Mouse (Mus musculus) liver, adult 2 months (tissue): ENCODE measurements around the gene Trim7. TPM values are rescaled to one million over a fixed set of nuclear protein-coding genes. Genes with fewer than 3 reads are reported as not detected.

Experiments
- DNase-seq: peaks from one replicate; pipeline ENCODE4 v3.0.0-alpha.2; 2011; ENCODE audit warnings: low read depth, low spot score; ENCODE audit errors: extremely low read depth
- H3K27ac ChIP-seq: fragments of 200-500 bp; replicated peaks from 2 replicates; pipeline ENCODE4 v1.5.1; 2012; ENCODE audit warnings: low read depth, mild to moderate bottlenecking, control low read depth, inconsistent platforms, low read length; ENCODE audit not compliant: insufficient read depth
- H3K27me3 ChIP-seq: fragments of 200-500 bp; 2 replicates; pipeline ENCODE4 v1.6.1; 2012; ENCODE audit warnings: mild to moderate bottlenecking, moderate library complexity, low read length, inconsistent platforms; ENCODE audit not compliant: control insufficient read depth, insufficient read depth
- H3K36me3 ChIP-seq: fragments of 200-500 bp; 2 replicates; pipeline ENCODE4 v1.6.1; 2012; ENCODE audit warnings: low read length, inconsistent platforms; ENCODE audit not compliant: control insufficient read depth, insufficient read depth
- H3K4me1 ChIP-seq: fragments of 200-500 bp; 2 replicates; pipeline ENCODE4 v1.6.1; 2011; ENCODE audit warnings: low read length; ENCODE audit not compliant: control insufficient read depth, insufficient read depth
- H3K4me3 ChIP-seq: fragments of 200-500 bp; 2 replicates; pipeline ENCODE4 v1.5.1; 2011; ENCODE audit warnings: low read depth, mild to moderate bottlenecking, control low read depth, low read length, moderate library complexity; ENCODE audit not compliant: insufficient read depth
- H3K79me2 ChIP-seq: fragments of 200-500 bp; 2 replicates; pipeline ENCODE4 v1.6.1; 2012; ENCODE audit warnings: inconsistent platforms, mild to moderate bottlenecking, low read length, moderate library complexity; ENCODE audit not compliant: control insufficient read depth, insufficient read depth
- H3K9ac ChIP-seq: fragments of 200-500 bp; 2 replicates; pipeline ENCODE4 v1.6.1; 2012; ENCODE audit warnings: low read depth, mild to moderate bottlenecking, control low read depth, inconsistent platforms, low read length
- CTCF ChIP-seq: fragments of 200-500 bp; IDR thresholded peaks from 2 replicates; pipeline ENCODE4 v1.5.1; 2011; ENCODE audit warnings: low read depth, low read length, control low read depth
- POLR2A ChIP-seq: fragments of 200-500 bp; IDR thresholded peaks from 2 replicates; pipeline ENCODE4 v1.6.1; 2011; ENCODE audit warnings: low read length, control low read depth; ENCODE audit not compliant: insufficient read depth; ENCODE audit errors: extremely low read depth
- WGBS: fragments of 180-500 bp; shearing (Covaris S2); methylation state at CpG from one replicate; pipeline ENCODE4 v1.1.7; 2018; 5-methylcytosine and 5-hydroxymethylcytosine counted together
- polyA plus RNA-seq: library from polyadenylated mRNA; depleted of rRNA; stranded (reverse); fragments of >200 nt; gene quantifications from 2 replicates; pipeline ENCODE4 v1.2.3, GENCODE M21; 2012
- total RNA-seq: library from RNA; depleted of rRNA; stranded (reverse); fragments of >200 nt; gene quantifications from 2 replicates; pipeline ENCODE4 v1.2.3, GENCODE M21; 2014

Gene Trim7
- total and polyA plus RNA-seq, 2 experiments: 11.2 to 16.3 TPM

DNA sequence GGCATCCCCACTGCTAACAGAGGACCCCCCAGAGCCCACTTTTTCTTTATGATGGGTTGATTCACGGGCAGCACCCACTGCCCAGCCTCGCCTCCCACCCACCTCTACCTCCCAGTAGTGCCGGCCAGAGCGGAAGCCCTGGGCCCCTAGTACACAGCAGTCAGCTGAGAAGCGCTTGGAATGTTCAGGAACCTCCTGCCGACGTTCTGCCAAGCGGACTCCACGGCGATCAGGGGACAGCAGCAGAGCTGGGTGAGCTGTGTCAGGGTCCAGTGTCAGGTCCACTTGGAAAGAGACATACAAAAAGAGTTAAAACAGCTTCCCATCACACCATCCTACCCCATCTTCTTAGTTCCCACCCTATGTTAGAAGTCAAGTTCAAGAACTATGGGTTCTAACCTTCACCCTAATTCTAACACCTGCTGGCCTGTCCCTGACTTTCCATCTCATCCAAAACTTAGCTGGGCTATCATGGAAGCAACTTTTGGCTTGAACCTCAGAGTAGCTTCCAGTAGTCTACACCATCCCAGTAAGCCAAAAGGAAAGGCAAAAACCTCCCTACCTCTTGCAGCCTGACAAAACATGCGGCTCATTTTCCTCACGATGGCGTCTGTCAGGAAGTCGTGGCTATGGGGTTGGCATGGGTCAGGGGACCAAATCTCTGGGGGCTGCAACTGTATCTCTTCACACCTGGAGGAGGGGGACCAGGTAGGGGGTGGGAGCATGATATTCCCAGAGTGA, 18.2 kb upstream of the Trim7 start:
- no peak for DNase-seq
- Histone ChIP-seq H3K4me1 (no peaks in the 10 kb centered on the region; the same call in 1 of the 2 replicates), H3K9ac (no peak overlapping the region), H3K79me2 (peaks cover 10% of the 10 kb centered on the region; the same call in 1 of the 2 replicates), H3K27ac (no peak overlapping the region), H3K36me3 (peaks cover 75% of the 10 kb centered on the region), H3K27me3 (no peaks in the 10 kb centered on the region), H3K4me3 (no peak overlapping the region)
- TF ChIP-seq CTCF: no peak
- TF ChIP-seq POLR2A: no peak
- 68% methylated on average over 14 of the region's 14 CpGs for WGBS

DNA sequence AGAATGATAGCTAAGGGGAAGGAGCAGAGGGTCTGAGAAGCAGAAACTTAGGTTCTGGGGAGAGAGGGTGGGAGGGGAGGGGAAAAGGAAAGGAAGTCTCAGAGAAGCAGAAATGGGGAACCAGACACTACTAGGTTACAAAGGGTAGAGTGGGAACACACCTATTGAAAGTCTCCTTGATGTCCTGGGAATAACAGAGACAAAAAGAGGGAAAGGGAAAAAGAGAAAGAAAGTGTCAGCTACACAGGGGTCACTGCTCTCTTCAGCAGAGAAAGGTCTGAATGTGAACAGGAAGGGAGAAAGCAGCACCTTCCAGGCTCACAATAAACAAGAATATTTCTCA, 17.7 kb upstream of the Trim7 start:
- Histone ChIP-seq H3K4me3 (no peak overlapping the region), H3K27ac (no peak overlapping the region), H3K79me2 (peaks cover 7% of the 10 kb centered on the region; the same call in 1 of the 2 replicates), H3K27me3 (no peaks in the 10 kb centered on the region), H3K4me1 (peaks cover 3% of the 10 kb centered on the region), H3K9ac (no peak overlapping the region), H3K36me3 (peaks cover 70% of the 10 kb centered on the region)
- DNase-seq: no peak
- TF ChIP-seq CTCF (no peak), POLR2A (no peak)

DNA sequence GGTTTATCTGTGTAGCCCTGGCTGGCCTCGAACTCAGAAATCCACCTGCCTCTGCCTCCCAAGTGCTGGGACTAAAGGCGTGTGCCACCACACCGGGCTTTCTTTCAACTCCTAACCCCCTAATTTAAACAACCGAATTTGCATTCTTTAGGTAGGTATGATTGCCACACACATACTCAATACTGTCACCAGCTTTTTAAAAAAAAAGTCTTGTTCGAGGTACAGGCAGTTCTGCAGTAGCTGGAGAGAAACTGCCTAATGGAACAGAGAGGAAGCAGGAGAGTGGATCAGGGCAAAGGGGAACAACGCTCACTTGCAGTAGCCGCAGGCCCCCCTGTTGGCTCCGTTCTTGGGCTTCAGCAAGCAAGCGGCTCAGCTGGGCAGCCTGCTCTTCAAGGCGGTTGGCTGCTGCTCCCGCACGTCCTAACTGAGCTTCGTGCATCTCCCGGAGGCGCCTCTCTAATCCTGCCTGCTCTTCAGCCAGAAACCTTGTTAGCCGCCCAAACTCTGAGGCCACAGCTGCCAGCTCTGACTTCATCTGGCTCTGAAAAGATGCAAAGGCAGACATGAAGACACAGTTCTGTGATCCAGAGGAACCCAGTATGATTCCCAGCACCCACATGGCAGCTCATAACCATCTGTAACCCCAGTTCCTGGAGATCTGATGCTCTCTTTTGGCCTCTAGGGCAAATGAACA, 17.1 kb upstream of the Trim7 start:
- H3K9ac ChIP-seq: no peak overlapping the region
- peaks cover 65% of the 10 kb centered on the region for H3K36me3 ChIP-seq
- no peak overlapping the region for H3K27ac ChIP-seq
- TF ChIP-seq POLR2A (no peak), CTCF (no peak)
- H3K4me3 ChIP-seq: no peak overlapping the region
- peaks cover 7% of the 10 kb centered on the region for H3K4me1 ChIP-seq
- 79% methylated on average over 16 of the region's 16 CpGs for WGBS
- no peaks in the 10 kb centered on the region for H3K27me3 ChIP-seq
- H3K79me2 ChIP-seq: peaks cover 6% of the 10 kb centered on the region; the same call in 1 of the 2 replicates
- DNase-seq: no peak

DNA sequence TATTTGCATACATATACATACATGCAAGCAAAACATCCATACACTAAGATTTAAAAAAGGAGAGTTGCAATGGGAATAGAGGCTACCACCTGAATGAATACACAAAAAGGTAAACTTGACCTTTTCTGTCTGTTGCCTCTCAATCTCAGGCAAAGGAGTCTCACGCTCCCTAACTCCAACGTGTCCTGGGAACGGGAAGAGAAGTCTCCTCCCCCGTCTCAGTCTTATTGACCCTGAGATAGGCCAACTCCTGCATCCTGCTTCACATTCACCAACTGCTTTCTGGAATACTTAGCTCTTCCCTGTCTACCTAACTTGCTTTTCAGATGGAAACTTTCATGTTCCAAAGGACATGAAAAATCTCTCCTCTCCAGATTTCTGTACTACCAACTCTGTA, 16.5 kb upstream of the Trim7 start:
- TF ChIP-seq CTCF: no peak
- TF ChIP-seq POLR2A: no peak
- peaks cover 59% of the 10 kb centered on the region for H3K36me3 ChIP-seq
- H3K4me1 ChIP-seq: peaks cover 11% of the 10 kb centered on the region
- no peak for DNase-seq
- WGBS: 55% methylated on average over 4 of the region's 4 CpGs
- H3K27ac ChIP-seq: no peak overlapping the region
- H3K4me3 ChIP-seq: no peak overlapping the region
- H3K79me2 ChIP-seq: peaks cover 6% of the 10 kb centered on the region; the same call in 1 of the 2 replicates
- no peaks in the 10 kb centered on the region for H3K27me3 ChIP-seq
- no peak overlapping the region for H3K9ac ChIP-seq

DNA sequence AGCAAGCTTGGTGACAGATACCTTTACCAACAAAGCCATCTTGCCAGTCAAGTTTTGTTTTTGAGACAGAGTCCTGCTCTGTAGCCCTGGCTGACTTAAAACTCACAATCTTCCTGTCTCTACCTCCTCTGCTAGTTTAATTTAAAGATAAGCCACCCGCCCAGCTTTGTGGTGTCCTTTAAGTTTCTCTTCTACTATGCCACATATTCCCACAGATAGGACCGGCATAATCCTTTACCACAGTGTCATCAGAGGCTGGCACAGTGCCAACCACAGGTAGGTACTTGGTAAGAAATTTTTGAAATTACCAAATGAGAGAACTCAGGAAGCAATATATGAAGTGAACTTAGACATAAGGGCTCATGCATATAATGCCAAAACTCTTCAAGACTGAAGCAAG, 15.8 kb upstream of the Trim7 start:
- no peak for DNase-seq
- Histone ChIP-seq H3K27ac (no peak overlapping the region), H3K9ac (no peak overlapping the region), H3K27me3 (no peaks in the 10 kb centered on the region), H3K79me2 (peaks cover 6% of the 10 kb centered on the region; the same call in 1 of the 2 replicates), H3K4me3 (no peak overlapping the region), H3K36me3 (peaks cover 54% of the 10 kb centered on the region), H3K4me1 (peaks cover 16% of the 10 kb centered on the region)
- TF ChIP-seq POLR2A (no peak), CTCF (no peak)
- 60% methylated on average over 2 of the region's 2 CpGs for WGBS

DNA sequence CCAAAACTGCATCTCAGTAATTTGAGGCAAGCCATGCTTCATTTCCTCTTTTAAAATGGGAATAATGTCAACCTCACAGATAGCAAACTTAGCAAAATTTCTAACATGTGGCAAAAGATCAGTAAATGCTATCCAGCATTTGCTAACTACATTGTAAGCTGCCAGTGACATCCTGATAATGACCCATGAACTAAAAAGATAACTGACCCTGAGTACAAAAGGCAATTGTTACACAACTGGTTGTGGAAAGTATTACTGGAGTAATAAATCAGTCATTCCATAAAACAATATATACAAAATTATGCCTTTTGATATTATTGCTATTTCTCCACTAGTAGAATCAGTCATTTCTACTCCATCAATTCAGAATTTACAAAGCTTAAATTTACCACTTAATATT, 12.2 kb upstream of the Trim7 start:
- H3K9ac ChIP-seq: no peak overlapping the region
- H3K4me3 ChIP-seq: no peak overlapping the region; the same call in 1 of the 2 replicates
- H3K27me3 ChIP-seq: no peaks in the 10 kb centered on the region
- peak; percentile 91 for DNase-seq
- no peak for TF ChIP-seq POLR2A
- no peak for TF ChIP-seq CTCF
- peaks cover 13% of the 10 kb centered on the region for H3K79me2 ChIP-seq
- peak overlapping the region; percentile 65 for H3K27ac ChIP-seq
- H3K36me3 ChIP-seq: peaks cover 29% of the 10 kb centered on the region
- H3K4me1 ChIP-seq: peaks cover 24% of the 10 kb centered on the region
